Mouse (Mus musculus): ENCODE results near the gene Tpte.
"Not testable (repeated sequence)": the region's sequence is repeated elsewhere in the genome, so short reads cannot be mapped to it uniquely, and the experiment has no call there.

The Tpte gene

GRCm38 (mm10) chr8:22282999-22283491 is at the start of gene Tpte:
Gene Tpte, plus strand, starts transcription at chr8:22283441.
- no peak for DNase-seq (ENCODE audit: low spot score in 2 of 2)

GRCm38 (mm10) chr8:22242986-22243385 is 40.3 kb upstream of the Tpte start:
- DNase-seq (ENCODE audit: low spot score in 2 of 2): no peak

- DNase-seq (ENCODE audit: low spot score in 2 of 2): no peak
Observed at GRCm38 (mm10) chr8:22245663-22246062, 37.6 kb upstream of the Tpte start.

GRCm38 (mm10) chr8:22247956-22248355 is 35.3 kb upstream of the Tpte start:
- DNase-seq (ENCODE audit: low spot score in 2 of 2): no peak

GRCm38 (mm10) chr8:22249080-22249479 is 34.2 kb upstream of the Tpte start:
- DNase-seq (ENCODE audit: low spot score in 2 of 2): no peak

GRCm38 (mm10) chr8:22258946-22259450 is 24.2 kb upstream of the Tpte start:
- DNase-seq (ENCODE audit: low spot score in 2 of 2): no peak

- DNase-seq (ENCODE audit: low spot score in 2 of 2): no peak
Observed at GRCm38 (mm10) chr8:22259531-22259930, 23.7 kb upstream of the Tpte start.

- DNase-seq (ENCODE audit: low spot score in 2 of 2): no peak
Observed at GRCm38 (mm10) chr8:22260091-22260722, 23.0 kb upstream of the Tpte start.

- no peak for DNase-seq (ENCODE audit: low spot score in 2 of 2)
Observed at GRCm38 (mm10) chr8:22262267-22262666, 21.0 kb upstream of the Tpte start.

GRCm38 (mm10) chr8:22264292-22264691 is 18.9 kb upstream of the Tpte start:
- no peak for DNase-seq (ENCODE audit: low spot score in 2 of 2)

- DNase-seq (ENCODE audit: low spot score in 2 of 2): no peak
Observed at GRCm38 (mm10) chr8:22264787-22265186, 18.5 kb upstream of the Tpte start.

GRCm38 (mm10) chr8:22265194-22265593 is 18.0 kb upstream of the Tpte start:
- no peak for DNase-seq (ENCODE audit: low spot score in 2 of 2)

- DNase-seq (ENCODE audit: low spot score in 2 of 2): no peak
Observed at GRCm38 (mm10) chr8:22266809-22267208, 16.4 kb upstream of the Tpte start.

- DNase-seq (ENCODE audit: low spot score in 2 of 2): no peak
Observed at GRCm38 (mm10) chr8:22273142-22273541, 10.1 kb upstream of the Tpte start.

- DNase-seq (ENCODE audit: low spot score in 2 of 2): no peak
Observed at GRCm38 (mm10) chr8:22274641-22275040, 8.6 kb upstream of the Tpte start.

- DNase-seq (ENCODE audit: low spot score in 2 of 2): no peak
Observed at GRCm38 (mm10) chr8:22302326-22302725, 19.1 kb downstream of the Tpte start.

- DNase-seq (ENCODE audit: low spot score in 2 of 2): no peak
Observed at GRCm38 (mm10) chr8:22302896-22303306, 19.7 kb downstream of the Tpte start.

- DNase-seq (ENCODE audit: low spot score in 2 of 2): not testable (repeated sequence)
Observed at GRCm38 (mm10) chr8:22304045-22304444, 20.8 kb downstream of the Tpte start.

GRCm38 (mm10) chr8:22306999-22307398 is 23.8 kb downstream of the Tpte start:
- DNase-seq (ENCODE audit: low spot score in 2 of 2): no peak

GRCm38 (mm10) chr8:22311446-22311845 is 28.2 kb downstream of the Tpte start:
- DNase-seq (ENCODE audit: low spot score in 2 of 2): no peak

- no peak for DNase-seq (ENCODE audit: low spot score in 2 of 2)
Observed at GRCm38 (mm10) chr8:22335426-22335825, 52.2 kb downstream of the Tpte start.

- no peak for DNase-seq (ENCODE audit: low spot score in 2 of 2)
Observed at GRCm38 (mm10) chr8:22359359-22359758, 76.1 kb downstream of the Tpte start.

GRCm38 (mm10) chr8:22359882-22360281 is 76.6 kb downstream of the Tpte start:
- DNase-seq (ENCODE audit: low spot score in 2 of 2): no peak

GRCm38 (mm10) chr8:22376311-22376710 is 93.1 kb downstream of the Tpte start:
- DNase-seq (ENCODE audit: low spot score in 2 of 2): no peak
